Mouse (Mus musculus) liver, adult 2 months (tissue): ENCODE results near the gene Eno3.
A peak's percentile ranks its signal among the peaks of the same experiment; 100 is the strongest.

Source experiments
- CTCF ChIP-seq: fragments of 200-500 bp; IDR thresholded peaks from 2 replicates; pipeline ENCODE4 v1.5.1; 2011; ENCODE audit warnings: low read depth, low read length, control low read depth
- POLR2A ChIP-seq: fragments of 200-500 bp; IDR thresholded peaks from 2 replicates; pipeline ENCODE4 v1.6.1; 2011; ENCODE audit warnings: low read length, control low read depth; ENCODE audit not compliant: insufficient read depth; ENCODE audit errors: extremely low read depth

GRCm38 (mm10) chr11:70623053-70623742 lies 33.8 kb upstream of the Eno3 start:
- peak; percentile 35 for TF ChIP-seq CTCF
- TF ChIP-seq POLR2A, result no peak
